Mouse (Mus musculus) erythroblast, embryonic 14.5 days (primary cell): ENCODE data around the gene Uqcc2.

ENCODE experiments used
- GATA1 ChIP-seq: IDR thresholded peaks from 2 replicates; pipeline ENCODE4 v1.6.1; 2012; ENCODE audit warnings: low read length, inconsistent platforms, mixed read lengths
- TAL1 ChIP-seq: IDR thresholded peaks from 3 replicates; pipeline ENCODE4 v1.6.1; 2012; ENCODE audit warnings: low read length, inconsistent platforms, mixed read lengths

DNA sequence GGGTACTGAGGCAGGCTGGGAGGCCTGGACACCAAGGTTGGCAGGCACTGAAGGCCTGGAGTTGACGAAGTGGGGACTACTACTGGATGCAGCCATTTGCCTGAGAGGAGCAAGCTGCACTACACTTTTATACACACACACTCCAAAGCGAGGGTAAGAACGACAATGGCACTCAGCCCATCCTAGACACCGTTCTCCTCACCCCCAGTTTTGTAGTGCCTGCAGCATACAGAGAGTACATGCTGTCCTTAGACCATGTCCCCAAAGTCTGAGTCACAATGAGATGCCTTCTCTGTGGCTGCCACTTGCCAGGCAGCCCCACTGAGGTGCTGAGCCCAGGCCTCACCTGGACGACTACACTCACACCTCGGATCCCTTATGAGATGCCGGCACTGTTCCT, 3.9 kb downstream of the Uqcc2 start:
- no peak for TF ChIP-seq TAL1
- no peak for TF ChIP-seq GATA1
